Mouse (Mus musculus) natural killer cell, adult 2 months (primary cell): Measurements from ENCODE around the gene Map2k4.

Experiments
- DNase-seq, 2 experiments: peaks; one replicate each; pipeline ENCODE4 v3.0.0; 2022; ENCODE audit warnings: low spot score in 2 of 2

Map2k4 gene

DNA sequence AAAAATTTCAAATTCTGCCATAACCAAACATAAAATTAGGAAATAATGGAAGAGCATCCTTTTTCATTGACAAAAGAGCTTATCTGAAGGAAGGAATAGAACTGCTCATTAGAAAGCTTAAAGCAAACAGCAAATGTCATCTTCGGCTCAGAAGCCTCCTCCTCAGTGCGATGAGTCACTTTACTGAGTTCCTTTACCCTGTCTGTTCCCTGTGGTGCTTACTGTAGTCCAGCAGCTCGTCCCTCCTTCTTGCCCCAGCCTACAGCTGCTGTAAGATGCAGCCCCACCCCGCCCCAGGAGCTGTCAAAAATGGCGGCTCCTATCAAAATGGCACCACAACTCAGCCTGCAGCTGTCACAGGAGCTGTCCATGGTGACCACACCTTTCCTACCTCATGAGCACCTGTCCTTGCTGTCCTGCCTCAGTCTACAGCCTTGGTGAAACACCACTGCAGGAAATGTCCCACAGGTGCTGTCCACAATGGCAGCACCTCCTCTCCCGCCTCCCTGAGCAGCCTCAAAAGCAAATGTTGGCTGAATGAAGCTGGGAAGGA lies 75.3 kb downstream of the Map2k4 start:
- no peak for DNase-seq

- no peak for DNase-seq
Measured at GRCm38 (mm10) chr11:65706784-65707183, 81.3 kb downstream of the Map2k4 start.

- DNase-seq = no peak
Measured at GRCm38 (mm10) chr11:65706176-65706575, 81.9 kb downstream of the Map2k4 start.

DNA sequence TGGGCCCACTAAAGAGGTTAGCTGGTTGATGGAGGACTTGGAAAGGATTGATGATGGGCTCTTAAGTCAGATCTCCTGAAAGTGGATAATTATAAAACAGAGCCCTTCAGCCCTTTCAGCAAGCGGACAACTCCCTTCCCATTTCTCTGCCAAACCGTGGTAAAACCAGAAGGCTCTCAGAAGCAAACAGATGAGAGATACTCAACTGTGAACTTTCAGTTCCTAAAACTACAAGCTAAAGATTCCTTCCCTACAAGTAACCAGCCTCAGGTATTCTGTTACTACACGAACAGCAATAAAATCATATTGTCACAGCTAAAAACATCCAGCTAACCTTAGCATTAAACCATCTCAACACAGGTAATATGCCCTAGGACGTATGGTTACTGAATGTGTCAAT lies 83.2 kb downstream of the Map2k4 start:
- no peak for DNase-seq

DNA sequence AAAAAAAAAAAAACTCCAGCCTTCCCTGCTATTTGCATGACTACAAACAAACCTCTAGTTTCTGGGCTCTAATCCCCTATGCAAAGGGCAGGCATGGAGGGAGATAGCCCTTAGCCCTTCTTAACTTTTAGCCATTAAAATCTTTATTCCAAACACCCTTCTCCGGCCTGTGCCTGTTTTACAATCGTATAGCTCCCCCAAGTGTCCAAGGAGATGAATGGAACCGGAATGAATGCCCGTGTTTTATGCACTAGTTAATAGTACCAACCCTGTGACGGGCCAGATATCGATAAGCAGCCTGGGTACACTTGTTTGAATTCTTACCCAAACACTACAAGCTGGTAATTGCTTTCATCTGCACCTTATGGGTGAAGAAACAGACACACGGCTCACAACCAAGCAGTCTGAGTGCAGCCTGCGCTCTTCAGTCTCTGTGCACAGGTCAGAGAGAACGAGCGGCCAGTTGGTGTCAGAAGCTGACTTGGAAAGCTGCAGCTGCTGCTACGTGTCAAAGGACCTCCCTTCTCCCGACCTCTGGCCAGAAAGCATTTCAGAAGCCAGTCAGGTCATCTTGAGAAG lies 109.2 kb downstream of the Map2k4 start:
- DNase-seq = no peak

DNA sequence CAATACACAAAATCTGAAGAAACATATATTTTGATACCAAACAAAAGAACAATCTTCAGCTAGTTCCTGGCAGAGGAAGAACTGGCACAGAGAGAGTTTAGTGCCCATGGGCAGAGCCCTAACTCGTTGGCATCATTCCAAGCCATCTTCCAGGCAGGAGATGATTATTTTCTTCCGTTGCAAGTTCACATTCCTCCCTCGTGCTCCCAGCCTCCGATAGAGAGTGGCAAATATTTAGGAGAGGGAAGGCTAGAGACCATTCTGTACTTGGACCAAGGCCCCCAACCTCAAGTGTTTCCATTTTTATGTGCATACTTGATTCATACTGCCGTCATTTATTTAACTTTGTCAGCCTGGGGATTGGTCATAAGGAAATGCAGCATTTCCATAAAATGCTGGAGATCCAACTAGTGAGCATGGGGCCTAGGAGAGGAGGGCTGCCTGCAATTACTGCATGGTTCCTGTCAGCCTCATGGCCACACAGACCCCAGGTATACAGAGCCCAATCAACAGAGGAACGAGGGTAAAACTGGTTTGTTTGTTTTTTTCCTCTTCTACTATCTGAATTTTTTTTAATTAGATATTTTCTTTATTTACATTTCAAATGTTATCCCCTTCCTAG lies 120.6 kb downstream of the Map2k4 start:
- DNase-seq = no peak

DNA sequence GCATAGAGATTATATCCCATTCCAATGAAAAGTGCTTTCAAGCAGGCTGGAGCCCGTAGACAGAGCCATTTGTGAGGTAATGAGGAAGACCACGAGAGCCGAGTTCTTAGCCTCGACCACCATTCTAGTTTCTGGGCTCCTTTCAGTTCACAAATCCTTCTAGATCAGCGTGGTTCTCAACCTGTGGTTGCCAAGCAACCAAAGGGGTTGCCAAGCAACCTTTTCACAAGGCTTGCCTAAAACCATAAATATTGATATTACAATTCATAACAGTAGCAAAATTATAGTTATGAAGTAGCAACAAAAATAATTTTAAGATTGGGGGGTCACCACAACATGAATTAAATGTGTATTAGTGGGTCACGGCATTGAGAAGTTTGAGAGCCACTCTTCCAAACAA lies 123.2 kb downstream of the Map2k4 start:
- DNase-seq = no peak

DNA sequence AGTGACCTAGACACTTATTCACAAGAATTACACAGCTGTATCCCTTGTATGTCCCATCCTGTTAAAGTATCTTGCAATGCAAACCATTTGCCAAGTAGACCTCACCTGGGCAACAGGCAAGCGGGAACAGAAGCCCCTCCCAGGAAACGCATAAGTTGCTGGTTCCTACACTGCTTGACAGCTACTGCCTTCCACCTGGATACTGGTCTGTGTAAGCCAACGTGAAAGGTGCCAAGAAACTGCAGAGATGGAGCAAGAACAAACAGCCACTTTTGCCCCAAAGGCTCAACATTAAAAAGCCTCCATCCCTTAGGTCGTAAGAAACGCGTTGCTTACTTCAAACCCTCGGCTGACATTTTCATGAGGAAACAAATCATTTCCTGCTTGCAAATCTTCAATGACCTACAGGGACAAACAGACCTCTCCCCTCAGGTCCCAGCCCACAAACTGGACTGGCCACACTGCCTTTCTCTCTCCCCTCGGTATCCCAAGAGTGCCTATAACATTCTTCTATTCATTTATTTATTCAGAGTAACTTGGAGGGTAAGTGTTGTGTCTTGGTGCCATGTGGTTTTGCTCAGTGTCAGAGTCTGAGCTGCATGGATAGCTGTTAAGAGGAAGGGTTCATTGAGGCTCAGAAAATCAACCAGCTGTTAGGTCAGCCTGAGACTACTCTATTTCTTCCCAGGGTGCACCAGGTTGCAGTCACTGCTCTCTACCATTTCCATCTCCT lies 126.1 kb downstream of the Map2k4 start:
- DNase-seq = no peak

GRCm38 (mm10) chr11:65653932-65654331 lies 134.2 kb downstream of the Map2k4 start:
- no peak for DNase-seq

- DNase-seq = no peak
Measured at GRCm38 (mm10) chr11:65651426-65651825, 136.7 kb downstream of the Map2k4 start.

DNA sequence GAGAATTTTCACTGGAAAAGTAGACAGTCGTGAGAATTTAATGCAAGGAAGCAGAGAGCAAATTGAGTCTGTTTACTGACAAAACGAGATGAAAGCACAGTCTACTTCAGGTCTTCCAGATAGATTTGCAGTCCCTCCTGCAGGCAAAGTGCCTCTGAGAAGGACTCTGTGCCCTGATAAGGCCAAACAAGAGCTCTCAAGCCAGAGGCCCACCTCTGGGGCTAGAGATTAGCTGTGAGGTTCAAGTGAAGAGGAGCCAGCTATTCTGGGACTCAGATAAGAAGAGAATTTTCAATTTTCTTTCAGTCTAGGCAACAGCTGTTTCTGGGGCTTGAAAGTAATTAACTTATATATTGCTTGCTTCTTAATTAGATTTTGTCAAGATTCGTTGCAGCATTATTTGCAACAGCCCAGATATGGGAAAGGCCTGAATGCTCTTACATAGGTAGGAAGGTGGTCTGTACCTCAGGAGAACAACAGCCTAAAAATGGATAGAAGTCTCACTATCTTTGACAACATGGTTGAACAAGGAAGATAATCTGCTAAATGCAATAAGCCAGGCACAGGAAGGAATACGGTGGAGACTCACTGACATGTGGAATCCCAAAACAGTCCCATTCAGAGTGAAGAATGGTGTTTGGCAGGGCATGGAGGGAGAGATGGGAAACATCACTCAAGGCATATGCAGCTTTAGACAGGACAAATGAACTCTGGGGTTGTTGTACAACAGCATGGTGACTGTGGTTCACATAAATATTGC lies 138.0 kb downstream of the Map2k4 start:
- DNase-seq = no peak

GRCm38 (mm10) chr11:65649469-65649868 lies 138.6 kb downstream of the Map2k4 start:
- DNase-seq = no peak

GRCm38 (mm10) chr11:65646314-65646713 lies 141.8 kb downstream of the Map2k4 start:
- DNase-seq = no peak

DNA sequence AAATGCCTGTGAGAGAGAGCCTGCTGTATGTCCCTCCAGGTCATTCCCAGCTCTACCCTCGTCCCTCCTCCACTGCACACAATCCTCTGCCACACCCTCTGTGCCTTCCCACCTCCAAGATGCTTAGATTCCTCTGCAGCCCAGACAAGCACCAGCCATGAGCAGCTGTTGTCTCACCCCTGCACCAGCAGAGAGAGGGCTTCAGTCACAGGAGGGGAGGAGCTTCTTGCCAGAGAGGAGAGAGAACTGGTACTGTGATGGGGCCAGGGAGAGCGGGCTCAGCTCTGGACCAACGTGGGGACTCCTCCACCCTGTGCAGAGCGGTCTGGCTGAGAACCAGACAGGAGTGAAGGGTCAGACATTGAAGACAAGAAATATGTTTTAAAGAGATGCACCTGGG lies 143.6 kb downstream of the Map2k4 start:
- no peak for DNase-seq

- no peak for DNase-seq
Measured at GRCm38 (mm10) chr11:65640261-65640660, 147.8 kb downstream of the Map2k4 start.
